Comparison of ENCODE assay signal across 11 mouse cellular contexts in genomic region chr4:85405276-85405675, GRCm38 (mm10).
DNase-seq lines count a peak whose midpoint lies in the region; ATAC-seq lines count a peak whose summit lies in the region.
"Had no signal": no experiment of that assay in that cellular context is flagged by ENCODE, and none has a peak within 500 bp of the region (broad histone marks: within the 10 kb centered on the region; RNA-seq: fewer than 3 reads in every experiment).

No protein-coding gene starts in this region.

- DNase-seq in kidney, postnatal 4 days, result peak; percentile 3 to 9
- DNase-seq in layer of hippocampus, adult 8-10 months (ENCODE audit: low spot score in 2 of 2), result peak; percentile 37 to 44
- no peak for DNase-seq in B cell, adult 2 months
- no peak for DNase-seq in spleen, postnatal 36 days (ENCODE audit: low spot score in 2 of 2)
- DNase-seq: heart, adult 11 months had no signal

- no peak overlapping the region for H3K4me2 ChIP-seq in kidney, embryonic 16.5 days (replicated peaks; ENCODE audit: low read depth, low read length)
- H3K4me2 ChIP-seq in forebrain, embryonic 15.5 days (replicated peaks), result no peak overlapping the region
- H3K4me2 ChIP-seq in midbrain, embryonic 15.5 days, result no peak overlapping the region
- H3K4me2 ChIP-seq: hindbrain, embryonic 15.5 days; limb, embryonic 13.5 days; neural tube, embryonic 12.5 days had no signal

- H3K9me3 ChIP-seq in kidney, embryonic 16.5 days (ENCODE audit: low read length), result no peaks in the 10 kb centered on the region
- H3K9me3 ChIP-seq in forebrain, embryonic 15.5 days, result no peaks in the 10 kb centered on the region
- no peaks in the 10 kb centered on the region for H3K9me3 ChIP-seq in midbrain, embryonic 15.5 days
- H3K9me3 ChIP-seq: hindbrain, embryonic 15.5 days; limb, embryonic 13.5 days; neural tube, embryonic 12.5 days had no signal

- no peak overlapping the region for H3K4me3 ChIP-seq in kidney, embryonic 16.5 days (ENCODE audit: low read length)
- no peak overlapping the region for H3K4me3 ChIP-seq in forebrain, embryonic 15.5 days
- H3K4me3 ChIP-seq in midbrain, embryonic 15.5 days, result no peak overlapping the region
- H3K4me3 ChIP-seq: hindbrain, embryonic 15.5 days; limb, embryonic 13.5 days; neural tube, embryonic 12.5 days had no signal

- H3K9ac ChIP-seq in kidney, embryonic 16.5 days (replicated peaks; ENCODE audit: low read length), result no peak overlapping the region
- H3K9ac ChIP-seq in forebrain, embryonic 15.5 days (replicated peaks), result no peak overlapping the region
- H3K9ac ChIP-seq in midbrain, embryonic 15.5 days, result no peak overlapping the region
- H3K9ac ChIP-seq: hindbrain, embryonic 15.5 days; limb, embryonic 13.5 days; neural tube, embryonic 12.5 days had no signal

- H3K27ac ChIP-seq in kidney, embryonic 16.5 days (ENCODE audit: low read length), result no peak overlapping the region
- no peak overlapping the region for H3K27ac ChIP-seq in forebrain, embryonic 15.5 days (replicated peaks)
- no peak overlapping the region for H3K27ac ChIP-seq in midbrain, embryonic 15.5 days
- H3K27ac ChIP-seq: hindbrain, embryonic 15.5 days; limb, embryonic 13.5 days; neural tube, embryonic 12.5 days had no signal

- H3K4me1 ChIP-seq in kidney, embryonic 16.5 days (ENCODE audit: insufficient read depth, low read length), result no peaks in the 10 kb centered on the region
- no peaks in the 10 kb centered on the region for H3K4me1 ChIP-seq in forebrain, embryonic 15.5 days
- no peaks in the 10 kb centered on the region for H3K4me1 ChIP-seq in midbrain, embryonic 15.5 days
- H3K4me1 ChIP-seq: hindbrain, embryonic 15.5 days; limb, embryonic 13.5 days; neural tube, embryonic 12.5 days had no signal

- H3K36me3 ChIP-seq in kidney, embryonic 16.5 days (ENCODE audit: insufficient read depth, low read length), result no peaks in the 10 kb centered on the region
- H3K36me3 ChIP-seq in forebrain, embryonic 15.5 days, result no peaks in the 10 kb centered on the region
- no peaks in the 10 kb centered on the region for H3K36me3 ChIP-seq in midbrain, embryonic 15.5 days (replicated peaks)
- H3K36me3 ChIP-seq: hindbrain, embryonic 15.5 days; limb, embryonic 13.5 days; neural tube, embryonic 12.5 days had no signal

- WGBS in kidney, embryonic 16.5 days, result 75% methylated on average over 7 of the region's 7 CpGs
- WGBS in forebrain, embryonic 15.5 days, result 69% methylated on average over 7 of the region's 7 CpGs
- 66% methylated on average over 7 of the region's 7 CpGs for WGBS in midbrain, embryonic 15.5 days

- ATAC-seq in kidney, embryonic 16.5 days (ENCODE audit: low FRiP score, low TSS enrichment), result no peak
- ATAC-seq in forebrain, embryonic 15.5 days (replicated peaks), result peak; percentile 25; the same call in 1 of the 2 replicates
- 0 out of 2 replicates have a peak, but pooled peaks have one; percentile 28 for ATAC-seq in midbrain, embryonic 15.5 days (replicated peaks)

- no peaks in the 10 kb centered on the region for H3K27me3 ChIP-seq in kidney, embryonic 16.5 days (ENCODE audit: insufficient read depth, low read length)
- no peaks in the 10 kb centered on the region for H3K27me3 ChIP-seq in forebrain, embryonic 15.5 days
- 0 out of 2 replicates have a peak, but pooled peaks cover 2% of the 10 kb centered on the region for H3K27me3 ChIP-seq in midbrain, embryonic 15.5 days (replicated peaks)
- H3K27me3 ChIP-seq: hindbrain, embryonic 15.5 days; neural tube, embryonic 12.5 days had no signal

Comparison
In these comparisons a context has a peak if more than half of its experiments do, and no peak if none do; other contexts are left out.
1. DNase-seq: peak in kidney, postnatal 4 days (2 of 2) and layer of hippocampus, adult 8-10 months (2 of 2); none in B cell, adult 2 months (0 of 2) and spleen, postnatal 36 days (0 of 2).